Mouse (Mus musculus) embryo, embryonic 10.5 days (tissue): ENCODE data around the gene Gm8906.
"Not testable (repeated sequence)": the region's sequence is repeated elsewhere in the genome, so short reads cannot be mapped to it uniquely, and the experiment has no call there.

Experiments used
- DNase-seq: peaks from one replicate; pipeline ENCODE4 v3.0.0-alpha.2; 2015; ENCODE audit warnings: low spot score

Gene Gm8906

DNA sequence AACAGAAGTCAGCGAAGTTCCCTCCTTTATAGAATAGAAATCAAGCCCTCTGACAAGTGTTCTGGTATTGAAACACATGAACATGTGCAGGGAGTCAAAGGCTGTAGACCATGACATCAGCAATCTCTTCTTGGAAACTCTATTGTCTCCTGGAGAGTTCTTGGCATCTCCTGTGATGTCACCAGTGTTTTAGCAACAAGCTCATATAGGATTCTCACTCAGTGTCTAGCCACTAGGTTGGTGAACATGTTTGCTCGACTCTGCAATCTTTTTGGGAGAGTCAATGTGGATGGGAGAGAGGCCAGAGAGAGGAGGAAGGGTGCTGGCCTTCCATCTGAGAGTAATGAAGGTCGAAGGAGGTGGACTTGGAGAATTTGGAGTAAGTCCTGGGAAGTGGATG lies at the start of gene Gm8906:
Gene Gm8906, plus strand, starts transcription at position 301 of the 400 bp plus-strand sequence.
- not testable (repeated sequence) for DNase-seq
